In genomic region chr10:6296621-6297020, GRCm38 (mm10) we compare ENCODE assay signal across 11 mouse cellular contexts.
DNase-seq lines count a peak whose midpoint lies in the region; ATAC-seq and TF ChIP-seq lines count a peak whose summit lies in the region.
"Had no signal": no experiment of that assay in that cellular context is flagged by ENCODE, and none has a peak within 500 bp of the region (broad histone marks: within the 10 kb centered on the region; RNA-seq: fewer than 3 reads in every experiment).

No protein-coding gene starts in this region.

- H3K9me3 ChIP-seq in heart, embryonic 11.5 days (replicated peaks; ENCODE audit: control insufficient read depth, low read length): no peaks in the 10 kb centered on the region
- H3K9me3 ChIP-seq: embryonic facial prominence, embryonic 15.5 days; kidney, embryonic 15.5 days; liver, embryonic 13.5 days had no signal

- 71% methylated on average over 4 of the region's 4 CpGs for WGBS in heart, embryonic 11.5 days (ENCODE audit: insufficient replicate concordance)
- WGBS in lung, adult 2 months: 78% methylated on average over 4 of the region's 4 CpGs

- H3K36me3 ChIP-seq in heart, embryonic 11.5 days (ENCODE audit: control insufficient read depth, insufficient read depth, low read length): no peaks in the 10 kb centered on the region
- H3K36me3 ChIP-seq: embryonic facial prominence, embryonic 15.5 days; kidney, embryonic 15.5 days; liver, embryonic 13.5 days had no signal

- no peak overlapping the region for H3K4me2 ChIP-seq in heart, embryonic 11.5 days
- H3K4me2 ChIP-seq: embryonic facial prominence, embryonic 15.5 days; kidney, embryonic 15.5 days; liver, embryonic 13.5 days had no signal

- no peak for TF ChIP-seq CTCF in lung, adult 2 months (IDR thresholded peaks at IDR 0.05; ENCODE audit: insufficient read depth, low read length)

- peak; percentile 55 for DNase-seq in brain, embryonic 18.5 days (ENCODE audit: low read depth, low spot score)
- peak; percentile 85 to 93 for DNase-seq in cerebellum, postnatal 14 days
- peak; percentile 32 for DNase-seq in layer of hippocampus, adult 9-11 months
- peak; percentile 32 for DNase-seq in left cerebral cortex, postnatal 4 days
- DNase-seq in kidney, adult 8-10 months: no peak
- DNase-seq in MN1 (ENCODE audit: low spot score): no peak
- DNase-seq in lung, adult 2 months: no peak
- DNase-seq: liver, embryonic 13.5 days had no signal

- TF ChIP-seq POLR2A in lung, adult 2 months (IDR thresholded peaks at IDR 0.05; ENCODE audit: borderline replicate concordance, extremely low read depth, low read depth, low read length): no peak

- H3K4me3 ChIP-seq in heart, embryonic 11.5 days (ENCODE audit: low read depth, low read length): no peak overlapping the region
- no peak overlapping the region for H3K4me3 ChIP-seq in lung, adult 2 months (replicated peaks; ENCODE audit: extremely low read depth, low read depth, low read length)
- H3K4me3 ChIP-seq: embryonic facial prominence, embryonic 15.5 days; kidney, embryonic 15.5 days; liver, embryonic 13.5 days had no signal

- no peak overlapping the region for H3K27ac ChIP-seq in heart, embryonic 11.5 days (ENCODE audit: low read depth, low read length)
- H3K27ac ChIP-seq: embryonic facial prominence, embryonic 15.5 days; kidney, embryonic 15.5 days; liver, embryonic 13.5 days had no signal

- no peak overlapping the region for H3K9ac ChIP-seq in heart, embryonic 11.5 days (ENCODE audit: low read depth, low read length)
- H3K9ac ChIP-seq: embryonic facial prominence, embryonic 15.5 days; kidney, embryonic 15.5 days; liver, embryonic 13.5 days had no signal

- no peaks in the 10 kb centered on the region for H3K27me3 ChIP-seq in heart, embryonic 11.5 days (ENCODE audit: control insufficient read depth, insufficient read depth, low read length)
- H3K27me3 ChIP-seq: embryonic facial prominence, embryonic 15.5 days; kidney, embryonic 15.5 days; liver, embryonic 13.5 days had no signal

- ATAC-seq in heart, embryonic 11.5 days (replicated peaks; ENCODE audit: insufficient number of reproducible peaks, low FRiP score, low TSS enrichment): no peak

- H3K4me1 ChIP-seq in heart, embryonic 11.5 days (ENCODE audit: control insufficient read depth, insufficient read depth, low read length): no peaks in the 10 kb centered on the region
- no peaks in the 10 kb centered on the region for H3K4me1 ChIP-seq in lung, adult 2 months (ENCODE audit: control insufficient read depth, insufficient read depth, low read length)
- H3K4me1 ChIP-seq: embryonic facial prominence, embryonic 15.5 days; kidney, embryonic 15.5 days; liver, embryonic 13.5 days had no signal

- intact Hi-C loops in left cerebral cortex, postnatal 4 days (cut with DNase I): no loop called here

Comparison
In these comparisons a context has a peak if more than half of its experiments do, and no peak if none do; other contexts are left out.
1. DNase-seq: peak in brain, embryonic 18.5 days (single experiment), cerebellum, postnatal 14 days (2 of 2), layer of hippocampus, adult 9-11 months (single experiment) and left cerebral cortex, postnatal 4 days (single experiment); none in kidney, adult 8-10 months (0 of 2), MN1 (single experiment) and lung, adult 2 months (single experiment).